Mouse (Mus musculus) CH12.LX (cell line): ENCODE data around the gene Tk1. TPM values are rescaled to one million over a fixed set of nuclear protein-coding genes. Genes with fewer than 3 reads are reported as not detected.

Source experiments
- DNase-seq: peaks from one replicate; pipeline ENCODE4 v3.0.0-alpha.2; 2013; ENCODE audit errors: extremely low read depth
- H3K27ac ChIP-seq: 2 replicates; pipeline ENCODE4 v1.5.1; 2012; ENCODE audit warnings: low read depth, mild to moderate bottlenecking, control low read depth, moderate library complexity; ENCODE audit not compliant: insufficient read depth
- H3K27me3 ChIP-seq: replicated peaks from 2 replicates; pipeline ENCODE3; 2012; ENCODE audit warnings: inconsistent platforms
- H3K36me3 ChIP-seq, 2 experiments: replicated peaks in 1 of 2; 2 replicates each; pipeline versions ENCODE3 to v1.6.1; 2012; ENCODE audit warnings: inconsistent platforms in 1 of 2, low read length in 1 of 2, mild to moderate bottlenecking in 1 of 2, mixed read lengths in 1 of 2, moderate library complexity in 1 of 2; ENCODE audit not compliant: control insufficient read depth in 1 of 2, insufficient read depth in 1 of 2
- H3K4me1 ChIP-seq, 2 experiments: 2 replicates each; pipeline ENCODE4 v1.6.1; 2012; ENCODE audit warnings: inconsistent platforms in 1 of 2, moderate library complexity in 1 of 2; ENCODE audit not compliant: insufficient read depth in 2 of 2, control insufficient read depth in 1 of 2
- H3K4me2 ChIP-seq: 2 replicates; pipeline ENCODE4 v1.6.1; 2012; ENCODE audit warnings: low read depth, mild to moderate bottlenecking, control low read depth; ENCODE audit not compliant: poor library complexity, insufficient read depth, severe bottlenecking
- H3K4me3 ChIP-seq, 3 experiments: fragments of 150-350 bp in 1 of 3; sonication (generic) in 1 of 3; replicated peaks in 1 of 3; 2 replicates each; pipeline versions ENCODE3 to v1.5.1; 2011 to 2012; ENCODE audit warnings: low read depth in 2 of 3, low read length in 2 of 3, mild to moderate bottlenecking in 2 of 3, moderate library complexity in 2 of 3, control low read depth in 1 of 3, improper control_type of control experiment in 1 of 3, inconsistent platforms in 1 of 3, mixed read lengths in 1 of 3; ENCODE audit not compliant: poor library complexity in 1 of 3
- H3K79me2 ChIP-seq: replicated peaks from 2 replicates; pipeline ENCODE4 v1.6.1; 2012; ENCODE audit warnings: mild to moderate bottlenecking, moderate library complexity; ENCODE audit not compliant: control insufficient read depth, poor library complexity, insufficient read depth, severe bottlenecking; ENCODE audit errors: extremely low read depth
- H3K9ac ChIP-seq: 2 replicates; pipeline ENCODE4 v1.6.1; 2012; ENCODE audit warnings: low read depth, mild to moderate bottlenecking, control low read depth, moderate library complexity; ENCODE audit not compliant: insufficient read depth
- H3K9me3 ChIP-seq: replicated peaks from 2 replicates; pipeline ENCODE3; 2012; ENCODE audit warnings: low read length, inconsistent platforms, mixed read lengths
- CHD1 ChIP-seq: IDR thresholded peaks from 2 replicates; pipeline ENCODE4 v1.6.1; 2012; ENCODE audit warnings: low read depth, low read length, improper control_type of control experiment, inconsistent platforms
- ELF1 ChIP-seq: IDR thresholded peaks from 2 replicates; pipeline ENCODE4 v1.6.1; 2014; ENCODE audit warnings: low read depth, mild to moderate bottlenecking, inconsistent platforms, low read length, improper control_type of control experiment
- IRF4 ChIP-seq: IDR thresholded peaks from 2 replicates; pipeline ENCODE4 v1.6.1; 2014; ENCODE audit warnings: low read depth, mild to moderate bottlenecking, inconsistent platforms, low read length, improper control_type of control experiment
- JUN ChIP-seq: IDR thresholded peaks from 2 replicates; pipeline ENCODE4 v1.6.1; 2011; ENCODE audit warnings: low read depth, mild to moderate bottlenecking, low read length, improper control_type of control experiment, moderate library complexity; ENCODE audit not compliant: insufficient read depth
- JUND ChIP-seq: conservative IDR thresholded peaks from 2 replicates; pipeline ENCODE4 v1.6.1; 2011; ENCODE audit warnings: low read depth, low read length, improper control_type of control experiment
- KAT2A ChIP-seq: IDR thresholded peaks from 2 replicates; pipeline ENCODE4 v1.6.1; 2012; ENCODE audit warnings: low read length, improper control_type of control experiment, inconsistent platforms; ENCODE audit not compliant: insufficient replicate concordance
- MAFK ChIP-seq: IDR thresholded peaks from 2 replicates; pipeline ENCODE4 v1.6.1; 2011; ENCODE audit warnings: low read length, improper control_type of control experiment; ENCODE audit not compliant: insufficient replicate concordance
- MAX ChIP-seq: IDR thresholded peaks from 2 replicates; pipeline ENCODE4 v1.6.1; 2011; ENCODE audit warnings: low read length, improper control_type of control experiment
- MYC ChIP-seq: IDR thresholded peaks from 2 replicates; pipeline ENCODE4 v1.6.1; 2011; ENCODE audit warnings: low read depth, mild to moderate bottlenecking, improper control_type of control experiment, low read length
- RCOR1 ChIP-seq: conservative IDR thresholded peaks from 2 replicates; pipeline ENCODE4 v1.6.1; 2012; ENCODE audit warnings: low read depth, mild to moderate bottlenecking, inconsistent platforms, low read length, improper control_type of control experiment
- SIN3A ChIP-seq: IDR thresholded peaks from 2 replicates; pipeline ENCODE4 v1.6.1; 2012; ENCODE audit warnings: low read length, improper control_type of control experiment, inconsistent platforms
- SMC3 ChIP-seq: IDR thresholded peaks from 2 replicates; pipeline ENCODE4 v1.6.1; 2011; ENCODE audit warnings: low read depth, low read length, improper control_type of control experiment
- TBP ChIP-seq: conservative IDR thresholded peaks from 2 replicates; pipeline ENCODE4 v1.6.1; 2011; ENCODE audit warnings: low read depth, low read length, improper control_type of control experiment
- TCF12 ChIP-seq: IDR thresholded peaks from 2 replicates; pipeline ENCODE4 v1.6.1; 2014; ENCODE audit warnings: low read depth, mild to moderate bottlenecking, inconsistent platforms, low read length, improper control_type of control experiment
- USF2 ChIP-seq: conservative IDR thresholded peaks from 2 replicates; pipeline ENCODE4 v1.6.1; 2011; ENCODE audit warnings: low read depth, low read length, improper control_type of control experiment
- ZC3H11A ChIP-seq: IDR thresholded peaks from 2 replicates; pipeline ENCODE4 v1.6.1; 2012; ENCODE audit warnings: low read depth, mild to moderate bottlenecking, inconsistent platforms, low read length, improper control_type of control experiment
- ZNF384 ChIP-seq: IDR thresholded peaks from 2 replicates; pipeline ENCODE4 v1.6.1; 2012; ENCODE audit warnings: low read depth, low read length, improper control_type of control experiment, inconsistent platforms
- dilution Hi-C: fragments of 300-500 bp; cut with MboI; formaldehyde crosslinking; loops from 2 replicates; pipeline ENCODE4 v1.14.3; 2020; ENCODE audit warnings: low sequenced_read_pairs; ENCODE audit not compliant: extremely low pct_unique_long_range_greater_than_20kb, extremely low pct_ligation_motif_present
- in situ Hi-C: fragments of 300-500 bp; cut with MboI; formaldehyde crosslinking; loops from 3 replicates; pipeline ENCODE4 v1.14.3; 2019; ENCODE audit warnings: low sequenced_read_pairs, low pct_ligation_motif_present, low pct_unique_long_range_greater_than_20kb, mixed read lengths
- polyA plus RNA-seq: library from polyadenylated mRNA; unstranded; fragments of >175 nt; gene quantifications from 2 replicates; pipeline ENCODE4 v1.2.1, GENCODE M21; 2012; ENCODE audit warnings: low read depth; ENCODE audit not compliant: insufficient read length
- total RNA-seq, 2 experiments: library from RNA; depleted of rRNA; stranded (reverse); fragments of 300-350 nt in 1 of 2; fragments of >200 nt in 1 of 2; gene quantifications; 2 replicates each; pipeline ENCODE4 v1.2.3; 2012 to 2014

Gene Tk1
- total and polyA plus RNA-seq, 3 experiments, result 146 to 235 (median 179) TPM

DNA sequence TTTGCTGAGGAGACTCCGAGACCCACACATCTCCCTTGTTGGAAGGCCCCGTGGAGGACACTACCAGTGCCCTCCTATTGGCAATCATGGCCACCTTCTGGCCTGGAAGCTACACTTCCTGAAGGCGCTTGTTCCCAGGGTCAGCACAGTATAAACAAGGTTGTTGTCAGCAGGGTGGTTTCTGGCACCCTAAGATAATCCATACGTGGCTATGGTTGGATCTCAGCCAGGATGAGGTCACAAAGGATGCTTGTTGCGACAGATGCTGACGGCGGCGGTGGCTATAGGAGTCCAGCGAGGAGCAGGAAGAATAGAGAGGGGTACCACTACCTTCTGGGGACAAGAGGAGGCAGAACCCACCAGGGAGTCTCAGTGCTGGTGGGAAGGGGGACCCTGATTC lies 4.5 kb upstream of the Tk1 start:
- H3K79me2 ChIP-seq, result peaks cover 21% of the 10 kb centered on the region
- H3K36me3 ChIP-seq, result peaks cover 0 to 17% of the 10 kb centered on the region in 2 experiments
- no peak overlapping the region for H3K9ac ChIP-seq
- H3K9me3 ChIP-seq, result no peaks in the 10 kb centered on the region
- peaks cover 11 to 39% of the 10 kb centered on the region in 2 experiments for H3K4me1 ChIP-seq
- H3K27me3 ChIP-seq, result no peaks in the 10 kb centered on the region
- DNase-seq, result no peak
- no peak overlapping the region for H3K27ac ChIP-seq
- H3K4me2 ChIP-seq, result no peak overlapping the region
- dilution Hi-C loops, result no loop called here
- TF ChIP-seq CHD1, result no peak
- TF ChIP-seq MAFK, result no peak
- no peak for TF ChIP-seq IRF4
- no peak for TF ChIP-seq MYC
- no peak for TF ChIP-seq ZC3H11A
- no peak for TF ChIP-seq SIN3A
- TF ChIP-seq ZNF384, result no peak
- TF ChIP-seq, all 38 proteins: peak for 0
- in situ Hi-C loops, result no loop called here
- no peak overlapping the region for H3K4me3 ChIP-seq

DNA sequence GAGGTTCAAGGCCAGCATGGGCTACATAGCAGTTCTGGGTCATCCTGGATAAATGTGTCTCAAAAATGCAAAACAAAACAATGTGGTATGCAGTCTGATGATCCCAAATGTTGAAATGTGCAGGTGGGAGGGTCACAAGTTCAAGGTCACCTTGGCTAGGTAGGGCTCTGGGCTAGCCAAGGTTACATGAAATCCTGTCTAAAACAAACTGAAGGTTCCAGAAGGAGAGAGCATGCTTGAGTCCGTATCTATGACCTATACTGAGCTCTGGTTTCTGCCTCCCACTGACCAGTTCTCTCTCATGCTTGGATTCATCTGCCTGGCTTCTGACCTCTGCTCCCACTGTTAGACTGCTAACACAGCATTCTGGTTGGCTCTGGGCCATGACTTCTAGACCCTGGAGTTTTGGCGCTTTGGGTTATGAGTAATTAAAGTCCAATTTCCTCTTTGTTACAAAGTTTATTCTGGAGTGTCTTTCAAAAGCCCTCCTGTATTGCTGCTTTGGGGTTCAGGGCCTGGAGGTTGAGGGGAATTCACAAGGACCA lies 3.9 kb upstream of the Tk1 start:
- Histone ChIP-seq H3K27me3 (no peaks in the 10 kb centered on the region), H3K79me2 (peaks cover 28% of the 10 kb centered on the region), H3K9ac (peak overlapping the region; percentile 57; the same call in 1 of the 2 replicates), H3K4me1 (peaks cover 11 to 39% of the 10 kb centered on the region in 2 experiments), H3K27ac (no peak overlapping the region), H3K36me3 (peaks cover 0 to 11% of the 10 kb centered on the region in 2 experiments), H3K4me2 (no peak overlapping the region), H3K9me3 (no peaks in the 10 kb centered on the region), H3K4me3 (no peak overlapping the region)
- dilution Hi-C loops (no loop called here), in situ Hi-C loops (loop anchor here (5.0 to 10.0 kb wide), 3 partner anchors 37 to 355 kb away; no protein-coding TSS in a partner anchor)
- TF ChIP-seq TBP (no peak), RCOR1 (no peak), TCF12 (no peak), JUN (no peak), USF2 (no peak), KAT2A (no peak), SMC3 (no peak), JUND (no peak), MAX (no peak), IRF4 (no peak), ELF1 (no peak)
- DNase-seq, result no peak
